ENCODE assay signal across 9 mouse cellular contexts in the genomic region with DNA sequence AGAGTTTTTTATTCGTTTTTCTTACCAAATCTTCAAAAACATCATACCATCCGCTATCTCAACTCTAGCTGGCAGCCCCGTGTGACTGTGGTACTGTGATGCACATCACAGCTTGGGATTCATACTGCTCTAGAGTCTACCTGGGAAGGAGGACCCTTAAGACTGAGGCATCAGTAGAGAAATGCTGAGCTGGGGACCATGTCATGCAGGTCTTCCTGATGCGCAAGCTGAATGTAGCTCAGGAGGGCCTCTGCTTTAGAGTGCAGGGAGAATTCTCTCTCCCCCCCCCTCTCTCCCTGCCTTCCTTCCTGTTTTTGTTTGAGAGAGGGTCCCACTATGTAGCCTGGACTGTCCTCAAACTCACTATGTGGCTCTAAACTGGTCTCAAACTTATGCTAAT. TPM values are rescaled to one million over a fixed set of nuclear protein-coding genes. Genes with fewer than 3 reads are reported as not detected.
DNase-seq lines count a peak whose midpoint lies in the region; ATAC-seq and TF ChIP-seq lines count a peak whose summit lies in the region.
"Had no signal": no experiment of that assay in that cellular context is flagged by ENCODE, and none has a peak within 500 bp of the region (broad histone marks: within the 10 kb centered on the region; RNA-seq: fewer than 3 reads in every experiment).

No protein-coding gene starts in this region.

- no peak overlapping the region for H3K9ac ChIP-seq in kidney, embryonic 16.5 days (replicated peaks; ENCODE audit: low read length)
- peak overlapping the region; percentile 77 for H3K9ac ChIP-seq in intestine, embryonic 16.5 days (ENCODE audit: low read depth, low read length)

- no peak for ATAC-seq in kidney, embryonic 16.5 days (ENCODE audit: low FRiP score, low TSS enrichment)
- ATAC-seq in intestine, embryonic 16.5 days: no peak

- intact Hi-C loops in gastrocnemius, postnatal 36 days (cut with DNase I): loop anchor here (5.0 to 10.0 kb wide), 2 partner anchors 108 to 174 kb away; a partner anchor contains a TSS

- TF ChIP-seq POLR2A in myocyte (IDR thresholded peaks at IDR 0.05; ENCODE audit: insufficient read length, low read depth): no peak

- no peak overlapping the region for H3K27ac ChIP-seq in kidney, embryonic 16.5 days (ENCODE audit: low read length)
- no peak overlapping the region for H3K27ac ChIP-seq in embryonic facial prominence, embryonic 10.5 days (replicated peaks)
- no peak overlapping the region for H3K27ac ChIP-seq in intestine, embryonic 16.5 days (ENCODE audit: low read length)

- H3K27me3 ChIP-seq in kidney, embryonic 16.5 days (ENCODE audit: insufficient read depth, low read length): no peaks in the 10 kb centered on the region
- peaks cover 16% of the 10 kb centered on the region for H3K27me3 ChIP-seq in embryonic facial prominence, embryonic 10.5 days (replicated peaks; ENCODE audit: low read depth, poor library complexity, severe bottlenecking)
- H3K27me3 ChIP-seq in intestine, embryonic 16.5 days (replicated peaks; ENCODE audit: control insufficient read depth, insufficient read depth, low read length): no peaks in the 10 kb centered on the region
- H3K27me3 ChIP-seq in myocyte (ENCODE audit: control insufficient read depth, insufficient read depth, insufficient read length): no peaks in the 10 kb centered on the region

- H3K79me2 ChIP-seq in myocyte (ENCODE audit: control insufficient read depth, insufficient read depth): no peaks in the 10 kb centered on the region

- 0 out of 2 replicates have a peak, but pooled peaks cover 8% of the 10 kb centered on the region for H3K36me3 ChIP-seq in kidney, embryonic 16.5 days (ENCODE audit: insufficient read depth, low read length)
- H3K36me3 ChIP-seq in embryonic facial prominence, embryonic 10.5 days (replicated peaks): peaks cover 27% of the 10 kb centered on the region
- H3K36me3 ChIP-seq in intestine, embryonic 16.5 days (ENCODE audit: control insufficient read depth, insufficient read depth, low read length): no peaks in the 10 kb centered on the region; the same call in 1 of the 2 replicates
- peaks cover 1% of the 10 kb centered on the region for H3K36me3 ChIP-seq in myocyte (ENCODE audit: control insufficient read depth, insufficient read depth)

- H3K9me3 ChIP-seq in kidney, embryonic 16.5 days (ENCODE audit: low read length): no peaks in the 10 kb centered on the region
- no peaks in the 10 kb centered on the region for H3K9me3 ChIP-seq in embryonic facial prominence, embryonic 10.5 days
- no peaks in the 10 kb centered on the region for H3K9me3 ChIP-seq in intestine, embryonic 16.5 days (ENCODE audit: control insufficient read depth, low read length)

- DNase-seq in kidney, adult 8-10 months: no peak
- DNase-seq in embryonic facial prominence, embryonic 10.5 days (ENCODE audit: low spot score): no peak
- DNase-seq in embryo, embryonic 10.5 days (ENCODE audit: low spot score): no peak
- no peak for DNase-seq in gastrocnemius, postnatal 36 days
- no peak for DNase-seq in c-Kit-positive CD71-positive TER-119-positive erythroid progenitor cells, embryonic 14.5 days (ENCODE audit: low spot score)

- peak overlapping the region; percentile 80 for H3K4me2 ChIP-seq in kidney, embryonic 16.5 days (replicated peaks; ENCODE audit: low read depth, low read length)
- peak overlapping the region; percentile 80 for H3K4me2 ChIP-seq in intestine, embryonic 16.5 days (ENCODE audit: low read depth, low read length)
- peak overlapping the region; percentile 93 for H3K4me2 ChIP-seq in myocyte (ENCODE audit: low read depth)

- H3K4me1 ChIP-seq in kidney, embryonic 16.5 days (ENCODE audit: insufficient read depth, low read length): peaks cover 14% of the 10 kb centered on the region
- peaks cover 23% of the 10 kb centered on the region for H3K4me1 ChIP-seq in embryonic facial prominence, embryonic 10.5 days
- H3K4me1 ChIP-seq in intestine, embryonic 16.5 days (ENCODE audit: control insufficient read depth, insufficient read depth, low read length): peaks cover 4% of the 10 kb centered on the region

- no peak overlapping the region for H3ac ChIP-seq in myocyte (ENCODE audit: control insufficient read depth, insufficient read length)

- H3K4me3 ChIP-seq in kidney, embryonic 16.5 days (ENCODE audit: low read length): peak overlapping the region; percentile 62
- peak overlapping the region; percentile 61 for H3K4me3 ChIP-seq in embryonic facial prominence, embryonic 10.5 days
- peak overlapping the region; percentile 65 for H3K4me3 ChIP-seq in intestine, embryonic 16.5 days (ENCODE audit: low read length)
- H3K4me3 ChIP-seq in myocyte: peak overlapping the region; percentile 20

- WGBS in kidney, embryonic 16.5 days: 64% methylated on average over 4 of the region's 4 CpGs
- 59% methylated on average over 4 of the region's 4 CpGs for WGBS in embryonic facial prominence, embryonic 10.5 days
- WGBS in intestine, embryonic 16.5 days: 58% methylated on average over 4 of the region's 4 CpGs

TF ChIP-seq in myocyte, 11 proteins besides CTCF, POLR2A, EP300 and RAD21:
- TF ChIP-seq POLR2AphosphoS2 (IDR thresholded peaks at IDR 0.05; ENCODE audit: insufficient read length, low read depth): no peak
- no peak for TF ChIP-seq USF1 (IDR thresholded peaks at IDR 0.05; ENCODE audit: low read depth)
- no peak for TF ChIP-seq MYOG (IDR thresholded peaks at IDR 0.05; ENCODE audit: control insufficient read depth in 1 of 3, insufficient read depth in 1 of 3, insufficient read length in 2 of 3, low read depth in 2 of 3)
- TF ChIP-seq MYOD1 (IDR thresholded peaks at IDR 0.05; ENCODE audit: control insufficient read depth in 1 of 3, insufficient read length in 2 of 3, low read depth in 2 of 3): no peak
- TF ChIP-seq TCF12 (IDR thresholded peaks at IDR 0.05; ENCODE audit: insufficient read depth, poor library complexity, severe bottlenecking): no peak
- TF ChIP-seq MAX (IDR thresholded peaks at IDR 0.05; ENCODE audit: low read depth): no peak
- TF ChIP-seq CEBPB (IDR thresholded peaks at IDR 0.05; ENCODE audit: insufficient read depth, poor library complexity, severe bottlenecking): no peak
- no peak for TF ChIP-seq TCF3 (IDR thresholded peaks at IDR 0.05; ENCODE audit: insufficient read length, low read depth)
- TF ChIP-seq SRF (IDR thresholded peaks at IDR 0.05; ENCODE audit: control insufficient read depth, insufficient read length, low read depth): no peak
- TF ChIP-seq REST (IDR thresholded peaks at IDR 0.05; ENCODE audit: insufficient read depth, insufficient read length): no peak
- no peak for TF ChIP-seq E2F4 (IDR thresholded peaks at IDR 0.05; ENCODE audit: insufficient read depth)
TF ChIP-seq in myocyte: peak in this region for 0.

RNA-seq across cellular contexts. Expression of a gene that starts 14.9 kb away (rescaled TPM):
- polyA plus RNA-seq in kidney, embryonic 16.5 days (2015; fragmentation: Nextera tagmentation; extraction: Ambion mirVana): 42.7 and 45.7 TPM in 2 replicates
- 34.5 and 41.6 TPM in 2 replicates for polyA plus RNA-seq in embryonic facial prominence, embryonic 10.5 days (2016; fragmentation: Nextera tagmentation; extraction: Ambion mirVana)
- 35.9 and 39.1 TPM in 2 replicates for polyA plus RNA-seq in intestine, embryonic 16.5 days (2015; fragmentation: Nextera tagmentation; extraction: Ambion mirVana)
- 31.5 TPM for polyA plus RNA-seq in myocyte (2012; fragmentation: generic; extraction: Trizol)
- total RNA-seq in gastrocnemius, postnatal 36 days (2021): 10 to 100 TPM; 60.1 to 63.4 TPM

RNA-seq across cellular contexts. Expression of a gene that starts 26.9 kb away (rescaled TPM):
- not detected in 2 replicates for polyA plus RNA-seq in kidney, embryonic 16.5 days (2015; fragmentation: Nextera tagmentation; extraction: Ambion mirVana)
- not detected in 2 replicates for polyA plus RNA-seq in embryonic facial prominence, embryonic 10.5 days (2016; fragmentation: Nextera tagmentation; extraction: Ambion mirVana)
- not detected in 2 replicates for polyA plus RNA-seq in intestine, embryonic 16.5 days (2015; fragmentation: Nextera tagmentation; extraction: Ambion mirVana)
- polyA plus RNA-seq in myocyte (2012; fragmentation: generic; extraction: Trizol): not detected
- not detected for total RNA-seq in gastrocnemius, postnatal 36 days (2021)
- total RNA-seq: layer of hippocampus, postnatal 25 days had no signal

RNA-seq across cellular contexts. Expression of a gene that starts 32.5 kb away (rescaled TPM):
- 5.3 and 6.5 TPM in 2 replicates for polyA plus RNA-seq in kidney, embryonic 16.5 days (2015; fragmentation: Nextera tagmentation; extraction: Ambion mirVana)
- 1.5 and 1.6 TPM in 2 replicates for polyA plus RNA-seq in embryonic facial prominence, embryonic 10.5 days (2016; fragmentation: Nextera tagmentation; extraction: Ambion mirVana)
- polyA plus RNA-seq in intestine, embryonic 16.5 days (2015; fragmentation: Nextera tagmentation; extraction: Ambion mirVana): 3.1 and 4.6 TPM in 2 replicates
- 2.4 TPM for polyA plus RNA-seq in myocyte (2012; fragmentation: generic; extraction: Trizol)
- total RNA-seq in gastrocnemius, postnatal 36 days (2021): 1 to 10 TPM in 1 of 2 experiments, under 1 TPM in 1; 0.86 to 1.7 TPM

RNA-seq across cellular contexts. Expression of a gene that starts 32.8 kb away (rescaled TPM):
- polyA plus RNA-seq in kidney, embryonic 16.5 days (2015; fragmentation: Nextera tagmentation; extraction: Ambion mirVana): 8.4 and 8.7 TPM in 2 replicates
- polyA plus RNA-seq in embryonic facial prominence, embryonic 10.5 days (2016; fragmentation: Nextera tagmentation; extraction: Ambion mirVana): 3.8 TPM in 2 replicates
- polyA plus RNA-seq in intestine, embryonic 16.5 days (2015; fragmentation: Nextera tagmentation; extraction: Ambion mirVana): 26.6 and 33.9 TPM in 2 replicates
- polyA plus RNA-seq in myocyte (2012; fragmentation: generic; extraction: Trizol): 4.3 TPM
- total RNA-seq in gastrocnemius, postnatal 36 days (2021): 1 to 10 TPM; 4.8 to 9.4 TPM
